Mouse (Mus musculus): ENCODE results near the gene Ttll11.

The Ttll11 gene

DNA sequence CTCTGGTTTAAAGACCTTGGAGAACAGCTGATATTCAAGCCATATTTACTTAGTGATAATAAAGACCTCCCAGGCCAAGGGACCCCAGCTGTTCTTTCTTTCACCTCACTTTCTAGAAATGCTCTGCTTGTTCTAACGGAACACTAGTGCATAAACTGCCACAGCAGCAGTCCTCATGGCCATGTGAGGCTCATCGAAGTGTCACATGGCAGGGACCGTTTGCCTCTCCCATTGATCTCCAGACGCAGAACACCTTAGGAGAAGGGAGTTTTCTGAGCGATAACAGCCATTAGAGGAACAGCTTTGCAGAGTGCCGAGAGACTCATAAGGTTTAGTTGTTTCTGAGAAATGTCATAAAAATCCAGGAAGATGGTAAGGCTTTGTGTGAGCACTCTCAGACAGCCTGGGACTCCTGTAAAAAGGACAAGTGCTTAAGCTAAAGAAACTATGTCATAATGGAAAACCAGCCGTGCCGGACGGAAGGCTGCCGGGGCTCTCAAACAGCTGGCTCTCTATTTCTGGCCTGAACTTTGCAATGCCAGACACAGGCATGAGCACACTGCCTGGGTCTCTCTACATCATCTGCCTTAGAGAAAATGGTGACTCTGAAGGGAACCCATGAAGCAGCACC lies 13.7 kb downstream of the Ttll11 start:
- DNase-seq: no peak

DNA sequence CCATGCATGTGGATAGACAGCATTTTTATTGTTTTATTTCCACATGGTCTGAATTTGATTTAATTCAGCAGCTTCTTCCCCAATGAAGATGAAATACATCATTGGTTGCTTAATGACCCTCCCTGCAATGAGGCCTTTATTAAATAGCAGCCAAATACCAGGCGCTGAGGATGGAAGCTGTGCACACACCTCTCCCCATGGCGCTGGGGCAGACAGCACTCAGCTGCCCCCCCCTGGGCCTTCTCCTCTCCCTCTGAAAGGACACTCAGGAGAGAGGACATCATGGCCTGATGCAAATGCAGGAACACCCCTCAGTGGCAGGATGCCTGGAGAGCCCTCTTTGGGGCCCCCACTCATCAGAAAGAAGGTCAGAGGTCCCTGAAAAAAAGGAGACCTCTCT lies 16.4 kb downstream of the Ttll11 start:
- no peak for DNase-seq

GRCm38 (mm10) chr2:35961593-35962127 lies 18.1 kb downstream of the Ttll11 start:
- no peak for DNase-seq

- DNase-seq: no peak
Measured at GRCm38 (mm10) chr2:35957471-35958140, 22.1 kb downstream of the Ttll11 start.

DNA sequence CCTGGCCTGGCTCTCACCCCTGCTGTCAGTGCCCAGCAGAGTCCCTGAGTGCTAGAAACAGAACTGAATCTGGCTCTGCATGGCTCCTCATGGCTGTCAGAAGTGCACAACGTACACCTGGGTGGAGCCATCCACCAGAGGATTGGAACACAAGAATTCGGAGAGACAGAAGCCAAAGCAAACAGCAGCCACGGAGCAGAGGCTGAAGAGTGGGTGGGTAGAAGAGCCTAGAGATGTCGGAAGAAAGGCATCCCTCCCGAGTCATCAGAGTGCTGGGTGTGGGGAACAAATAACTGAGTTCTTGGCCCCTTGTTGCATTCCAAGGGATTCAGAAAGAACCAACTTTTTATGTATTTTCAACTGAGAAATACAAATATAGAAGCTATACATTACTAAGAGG lies 24.5 kb downstream of the Ttll11 start:
- no peak for DNase-seq

- no peak for DNase-seq
Measured at GRCm38 (mm10) chr2:35952187-35952958, 27.3 kb downstream of the Ttll11 start.

DNA sequence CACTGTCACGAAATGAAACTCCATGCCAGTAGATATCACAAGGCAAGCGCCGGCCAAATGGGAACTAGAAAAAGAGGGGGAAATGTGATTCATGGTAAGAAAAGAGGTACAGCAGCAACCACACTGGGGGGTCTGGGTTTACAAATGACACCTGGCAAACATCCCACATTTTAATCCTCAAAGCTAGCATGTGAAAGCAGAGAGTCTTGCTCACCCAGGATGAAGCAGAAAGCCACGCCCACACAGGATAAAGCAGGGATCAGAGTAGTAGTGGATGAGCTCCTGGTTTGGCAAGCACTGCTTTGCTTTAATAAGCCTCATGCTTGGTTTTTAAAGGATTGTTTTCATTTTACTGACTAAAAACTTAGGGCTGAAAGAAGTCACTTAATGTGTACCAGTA lies 34.8 kb downstream of the Ttll11 start:
- DNase-seq: no peak

DNA sequence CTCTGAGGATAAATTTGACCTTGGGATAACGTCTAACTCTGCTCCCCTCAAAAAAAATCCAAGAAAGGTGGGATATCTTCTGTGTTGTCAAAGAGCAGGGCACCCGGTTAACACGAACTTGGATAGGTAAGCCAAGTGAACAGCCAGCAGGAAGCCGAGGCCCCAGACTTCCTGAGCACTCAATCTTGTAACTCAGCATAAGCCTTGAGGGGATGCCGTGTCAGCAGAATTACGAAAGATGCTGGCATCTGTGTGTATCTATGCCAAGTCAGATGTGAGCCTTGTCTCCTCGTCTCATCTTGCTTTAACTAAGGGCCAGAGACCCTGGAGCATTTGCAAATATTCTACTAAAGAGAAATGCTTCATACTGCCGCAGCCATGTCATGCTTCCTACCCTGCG lies 36.8 kb downstream of the Ttll11 start:
- DNase-seq: no peak

- DNase-seq: no peak
Measured at GRCm38 (mm10) chr2:35935045-35935444, 44.7 kb downstream of the Ttll11 start.

GRCm38 (mm10) chr2:35933116-35933515 lies 46.6 kb downstream of the Ttll11 start:
- DNase-seq: no peak

- DNase-seq: no peak
Measured at GRCm38 (mm10) chr2:35931619-35932018, 48.1 kb downstream of the Ttll11 start.

- DNase-seq: peak; percentile 93 to 94
Measured at GRCm38 (mm10) chr2:35930498-35931149, 49.1 kb downstream of the Ttll11 start.

DNA sequence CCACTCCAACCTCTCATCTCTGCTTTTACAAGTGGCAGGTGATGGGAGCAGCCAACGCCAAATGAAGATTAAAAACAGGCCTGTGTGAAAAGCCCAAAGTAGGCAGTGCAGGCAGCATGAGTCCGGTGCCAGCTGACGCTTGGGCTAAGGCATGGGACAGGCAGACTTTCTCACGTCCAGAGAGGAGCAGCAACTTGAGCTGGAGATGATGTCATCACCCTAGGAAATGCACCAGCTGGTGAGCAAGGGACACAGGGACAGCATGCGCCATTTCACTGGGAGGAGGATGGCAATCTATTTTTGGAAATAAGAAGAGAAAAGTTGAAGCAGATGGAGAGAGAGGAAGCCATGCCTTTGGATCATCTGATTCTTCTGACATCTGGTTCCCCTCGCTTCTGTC lies 51.6 kb downstream of the Ttll11 start:
- DNase-seq: peak; percentile 27 to 40

- no peak for DNase-seq
Measured at GRCm38 (mm10) chr2:35924947-35925346, 54.8 kb downstream of the Ttll11 start.

DNA sequence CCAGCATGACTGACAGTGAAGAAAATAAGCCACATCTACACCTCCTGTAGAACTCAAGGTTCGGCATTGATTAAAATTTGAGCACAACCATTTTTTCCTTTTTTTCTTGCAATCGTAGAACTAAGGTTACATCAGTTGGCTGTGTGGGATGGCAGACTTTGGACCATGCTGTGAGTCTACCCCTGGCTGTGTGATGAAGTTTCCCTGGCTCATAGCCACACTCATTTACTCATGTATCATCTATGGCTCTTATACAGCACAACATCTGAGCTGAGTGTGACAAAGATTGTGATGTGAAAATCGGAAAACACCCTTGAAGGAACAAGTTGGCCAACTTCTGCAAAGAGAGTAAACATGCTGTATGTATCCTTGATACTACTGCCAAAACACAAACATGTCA lies 56.8 kb downstream of the Ttll11 start:
- no peak for DNase-seq

GRCm38 (mm10) chr2:35912090-35912489 lies 67.6 kb downstream of the Ttll11 start:
- no peak for DNase-seq

- no peak for DNase-seq
Measured at GRCm38 (mm10) chr2:35911675-35912074, 68.0 kb downstream of the Ttll11 start.

GRCm38 (mm10) chr2:35910740-35911139 lies 69.0 kb downstream of the Ttll11 start:
- DNase-seq: no peak

DNA sequence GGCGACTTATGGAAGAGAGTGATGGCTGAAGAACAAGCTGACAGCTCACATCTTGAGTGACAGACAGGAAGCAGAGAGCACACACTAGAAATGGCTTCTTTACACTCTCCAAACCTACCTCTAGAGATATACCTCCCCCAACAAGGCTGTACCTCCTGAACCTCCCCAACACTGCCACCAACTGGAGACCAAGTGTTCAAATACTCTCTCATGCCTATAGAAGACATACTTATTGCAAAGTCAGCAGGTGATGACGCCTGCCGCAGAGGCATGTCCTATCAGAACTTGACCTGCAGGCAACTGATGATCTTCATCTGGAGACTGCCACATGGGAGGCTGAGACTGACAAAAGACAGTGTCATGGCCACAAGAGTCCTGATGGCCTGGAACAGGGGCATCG lies 70.4 kb downstream of the Ttll11 start:
- no peak for DNase-seq

DNA sequence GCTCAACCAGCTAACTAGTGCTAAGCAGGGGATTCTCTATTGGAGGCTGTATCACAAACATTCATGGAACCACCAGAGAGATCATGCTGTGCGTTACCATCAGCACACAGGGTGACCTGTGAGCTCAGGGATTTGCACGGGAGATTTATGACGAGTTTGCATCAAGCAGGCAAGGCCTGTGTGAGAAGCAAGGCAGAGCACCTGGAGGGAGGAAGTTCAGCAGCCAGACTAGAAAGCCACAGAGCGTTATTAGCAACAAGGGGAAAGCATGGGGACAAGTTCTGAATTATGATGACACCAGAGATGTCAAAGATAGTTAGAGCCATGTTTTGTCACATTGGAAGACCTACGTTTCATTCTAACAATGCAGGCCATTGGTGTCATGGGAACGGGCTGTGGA lies 72.1 kb downstream of the Ttll11 start:
- no peak for DNase-seq

GRCm38 (mm10) chr2:35906174-35906798 lies 73.4 kb downstream of the Ttll11 start:
- DNase-seq: peak; percentile 63 to 74

- peak; percentile 49 to 66 for DNase-seq
Measured at GRCm38 (mm10) chr2:35900845-35901244, 78.9 kb downstream of the Ttll11 start.

GRCm38 (mm10) chr2:35899712-35900111 lies 80.0 kb downstream of the Ttll11 start:
- DNase-seq: no peak
